Mouse (Mus musculus) hindbrain, embryonic 10.5 days (tissue): ENCODE measurements around the gene Taf1c. TPM values are rescaled to one million over a fixed set of nuclear protein-coding genes. Genes with fewer than 3 reads are reported as not detected.

Experiments
- DNase-seq: peaks from one replicate; pipeline ENCODE4 v3.0.0-alpha.2; 2017; ENCODE audit warnings: low spot score
- H3K27ac ChIP-seq: fragments of 300-500 bp; sonication (generic); 2 replicates; pipeline ENCODE4 v1.5.1; 2016; ENCODE audit warnings: mild to moderate bottlenecking, moderate library complexity
- H3K27me3 ChIP-seq: fragments of 300-500 bp; sonication (generic); 2 replicates; pipeline ENCODE4 v1.6.1; 2016; ENCODE audit warnings: mild to moderate bottlenecking; ENCODE audit not compliant: poor library complexity, insufficient read depth, severe bottlenecking
- H3K36me3 ChIP-seq: fragments of 300-500 bp; sonication (generic); 2 replicates; pipeline ENCODE4 v1.6.1; 2016; ENCODE audit warnings: mild to moderate bottlenecking, moderate library complexity
- H3K4me1 ChIP-seq: fragments of 300-500 bp; sonication (generic); replicated peaks from 2 replicates; pipeline ENCODE4 v1.6.1; 2016; ENCODE audit warnings: mild to moderate bottlenecking
- H3K4me3 ChIP-seq: fragments of 300-500 bp; sonication (generic); 2 replicates; pipeline ENCODE4 v1.5.1; 2016; ENCODE audit warnings: mild to moderate bottlenecking, moderate library complexity
- H3K9me3 ChIP-seq: fragments of 300-500 bp; sonication (generic); 2 replicates; pipeline ENCODE4 v1.6.1; 2016; ENCODE audit warnings: mild to moderate bottlenecking, moderate library complexity
- WGBS: fragments of 180-500 bp; shearing (Covaris S2); methylation state at CpG from one replicate; pipeline ENCODE4 v1.1.7; 2016; 5-methylcytosine and 5-hydroxymethylcytosine counted together
- polyA plus RNA-seq: library from polyadenylated mRNA; unstranded; fragments of >200 nt; fragmentation: Nextera tagmentation; extraction: Ambion mirVana; gene quantifications from 2 replicates; pipeline ENCODE4 v1.2.1, GENCODE M21; 2016

Taf1c gene
- polyA plus RNA-seq, 1 experiment from 2014 or later = 16.8 TPM

- H3K27ac ChIP-seq = no peak overlapping the region
- H3K9me3 ChIP-seq = no peaks in the 10 kb centered on the region
- 89% methylated on average over 11 of the region's 11 CpGs for WGBS
- H3K27me3 ChIP-seq = no peaks in the 10 kb centered on the region
- DNase-seq = no peak
- no peak overlapping the region for H3K4me3 ChIP-seq
- H3K4me1 ChIP-seq = peaks cover 7% of the 10 kb centered on the region
- peaks cover 64% of the 10 kb centered on the region for H3K36me3 ChIP-seq
These were observed 38.7 kb downstream of the Taf1c start for GRCm38 (mm10) chr8:119566367-119566766.

- Histone ChIP-seq H3K4me3 (no peak overlapping the region), H3K36me3 (peaks cover 67% of the 10 kb centered on the region), H3K4me1 (peaks cover 6% of the 10 kb centered on the region), H3K9me3 (no peaks in the 10 kb centered on the region), H3K27me3 (no peaks in the 10 kb centered on the region), H3K27ac (no peak overlapping the region)
- DNase-seq = no peak
- WGBS = 95% methylated on average over 14 of the region's 14 CpGs
These were observed 41.2 kb downstream of the Taf1c start for GRCm38 (mm10) chr8:119563849-119564251.

GRCm38 (mm10) chr8:119559402-119559720, 45.7 kb downstream of the Taf1c start:
- Histone ChIP-seq H3K27ac (peak overlapping the region; percentile 98), H3K36me3 (peaks cover 44% of the 10 kb centered on the region), H3K4me3 (peak overlapping the region; percentile 84), H3K27me3 (no peaks in the 10 kb centered on the region), H3K9me3 (no peaks in the 10 kb centered on the region), H3K4me1 (peaks cover 27% of the 10 kb centered on the region)
- DNase-seq = no peak
- WGBS = 91% methylated on average over 6 of the region's 6 CpGs

GRCm38 (mm10) chr8:119558603-119559401, 46.2 kb downstream of the Taf1c start, which contains the start of gene Mbtps1:
TSS of gene Mbtps1 (minus strand) at chr8:119558735.
- 7% methylated on average over 63 of the region's 63 CpGs for WGBS
- peak; percentile 99 for DNase-seq

GRCm38 (mm10) chr8:119557821-119558602, 47.0 kb downstream of the Taf1c start:
- Histone ChIP-seq H3K27ac (peak overlapping the region; percentile 98), H3K27me3 (no peaks in the 10 kb centered on the region), H3K36me3 (peaks cover 30% of the 10 kb centered on the region), H3K4me1 (peaks cover 30% of the 10 kb centered on the region), H3K4me3 (peak overlapping the region; percentile 84), H3K9me3 (no peaks in the 10 kb centered on the region)
- no peak for DNase-seq
- 2% methylated on average over 55 of the region's 55 CpGs for WGBS

More at GRCm38 (mm10) chr8:119558603-119559401, 46.2 kb downstream of the Taf1c start, which contains the start of gene Mbtps1:
- Histone ChIP-seq H3K4me3 (peak within 1 kb of the TSS; percentile 84), H3K27ac (peak within 1 kb of the TSS; percentile 98), H3K4me1 (peaks cover 27% of the 10 kb centered on the region), H3K9me3 (no peaks in the 10 kb centered on the region), H3K27me3 (no peaks in the 10 kb centered on the region), H3K36me3 (peaks cover 38% of the 10 kb centered on the region)

GRCm38 (mm10) chr8:119557132-119557531, 47.9 kb downstream of the Taf1c start:
- peak overlapping the region; percentile 84 for H3K4me3 ChIP-seq
- no peak overlapping the region for H3K27ac ChIP-seq
- DNase-seq = no peak
- peaks cover 31% of the 10 kb centered on the region for H3K4me1 ChIP-seq
- H3K27me3 ChIP-seq = no peaks in the 10 kb centered on the region
- H3K9me3 ChIP-seq = no peaks in the 10 kb centered on the region
- WGBS = 86% methylated on average over 9 of the region's 9 CpGs
- H3K36me3 ChIP-seq = peaks cover 22% of the 10 kb centered on the region

GRCm38 (mm10) chr8:119555861-119556260, 49.2 kb downstream of the Taf1c start:
- DNase-seq = no peak
- H3K4me3 ChIP-seq = no peak overlapping the region
- no peak overlapping the region for H3K27ac ChIP-seq
- H3K9me3 ChIP-seq = no peaks in the 10 kb centered on the region
- H3K27me3 ChIP-seq = no peaks in the 10 kb centered on the region
- H3K4me1 ChIP-seq = peaks cover 31% of the 10 kb centered on the region
- WGBS = 95% methylated on average over 6 of the region's 6 CpGs
- peaks cover 19% of the 10 kb centered on the region; the same call in 1 of the 2 replicates for H3K36me3 ChIP-seq

- no peaks in the 10 kb centered on the region for H3K27me3 ChIP-seq
- H3K4me1 ChIP-seq = peaks cover 24% of the 10 kb centered on the region
- WGBS = 86% methylated on average over 2 of the region's 2 CpGs
- H3K36me3 ChIP-seq = peaks cover 23% of the 10 kb centered on the region
- no peak overlapping the region for H3K4me3 ChIP-seq
- H3K9me3 ChIP-seq = no peaks in the 10 kb centered on the region
- no peak overlapping the region for H3K27ac ChIP-seq
- no peak for DNase-seq
These were observed 52.1 kb downstream of the Taf1c start for GRCm38 (mm10) chr8:119552967-119553366.

GRCm38 (mm10) chr8:119548560-119549113, 56.4 kb downstream of the Taf1c start:
- Histone ChIP-seq H3K4me3 (no peak overlapping the region), H3K4me1 (0 out of 2 replicates have a peak, but pooled peaks cover 7% of the 10 kb centered on the region), H3K27me3 (no peaks in the 10 kb centered on the region), H3K36me3 (peaks cover 54% of the 10 kb centered on the region), H3K27ac (no peak overlapping the region), H3K9me3 (no peaks in the 10 kb centered on the region)
- no peak for DNase-seq
- WGBS = 82% methylated on average over 7 of the region's 7 CpGs

Other genes with a start within 250 kb of the Taf1c start
- 11.5 and 13.5 TPM in 2 replicates for gene Mlycd, start 210.3 kb downstream of the Taf1c start, polyA plus RNA-seq
- gene Osgin1, start 171.1 kb downstream of the Taf1c start, polyA plus RNA-seq = 0.30 and 0.36 TPM in 2 replicates
- 9.0 and 14.0 TPM in 2 replicates for gene Necab2, start 158.5 kb downstream of the Taf1c start, polyA plus RNA-seq
- 1.4 TPM in 1 of 2 replicates, not detected in the other for gene Slc38a8, start 103.5 kb downstream of the Taf1c start, polyA plus RNA-seq
- gene Mbtps1, start 46.5 kb downstream of the Taf1c start, polyA plus RNA-seq = 104 and 107 TPM in 2 replicates
- gene Hsdl1, start 30.0 kb downstream of the Taf1c start, polyA plus RNA-seq = 65.1 and 78.0 TPM in 2 replicates
- gene Dnaaf1, start 30.0 kb downstream of the Taf1c start, polyA plus RNA-seq = 0.39 and 1.3 TPM in 2 replicates
- gene Adad2, start 7.5 kb upstream of the Taf1c start, polyA plus RNA-seq = 0.16 and 0.41 TPM in 2 replicates
- 0.16 and 0.29 TPM in 2 replicates for gene Kcng4, start 30.5 kb upstream of the Taf1c start, polyA plus RNA-seq
- gene Wfdc1, start 61.1 kb upstream of the Taf1c start, polyA plus RNA-seq = 9.6 and 11.6 TPM in 2 replicates
- 1.4 TPM in 2 replicates for gene Atp2c2, start 94.8 kb upstream of the Taf1c start, polyA plus RNA-seq
- gene Tldc1, start 173.2 kb upstream of the Taf1c start, polyA plus RNA-seq = 12.6 and 15.3 TPM in 2 replicates
- 273 and 545 TPM in 2 replicates for gene Cotl1, start 235.3 kb upstream of the Taf1c start, polyA plus RNA-seq